Mouse (Mus musculus) stomach, postnatal 0 days (tissue): Measurements from ENCODE around the gene Prune2. TPM values are rescaled to one million over a fixed set of nuclear protein-coding genes. Genes with fewer than 3 reads are reported as not detected.

Experiments
- ATAC-seq: fragments of 200-750 bp; cut with Nextera tagmentation; 2 replicates; pipeline ENCODE4 v1.8.0; 2017; ENCODE audit not compliant: low FRiP score, low TSS enrichment
- DNase-seq: peaks from one replicate; pipeline ENCODE4 v3.0.0-alpha.2; 2016; ENCODE audit warnings: low spot score
- H3K27ac ChIP-seq: fragments of 300-500 bp; sonication (generic); replicated peaks from 2 replicates; pipeline ENCODE4 v1.5.1; 2014; ENCODE audit warnings: mild to moderate bottlenecking, control low read depth
- H3K27me3 ChIP-seq: fragments of 300-500 bp; sonication (generic); 2 replicates; pipeline ENCODE4 v1.6.1; 2014; ENCODE audit warnings: low read length; ENCODE audit not compliant: control insufficient read depth, insufficient read depth
- H3K36me3 ChIP-seq: fragments of 300-500 bp; sonication (generic); 2 replicates; pipeline ENCODE4 v1.6.1; 2014; ENCODE audit warnings: low read length, mixed read lengths; ENCODE audit not compliant: control insufficient read depth, insufficient read depth
- H3K4me1 ChIP-seq: fragments of 300-500 bp; sonication (generic); replicated peaks from 2 replicates; pipeline ENCODE4 v1.6.1; 2014; ENCODE audit warnings: antibody characterized with exemption; ENCODE audit not compliant: control insufficient read depth, insufficient read depth
- H3K4me2 ChIP-seq: fragments of 300-500 bp; sonication (generic); replicated peaks from 2 replicates; pipeline ENCODE4 v1.6.1; 2014; ENCODE audit warnings: low read depth, mild to moderate bottlenecking, control low read depth, moderate library complexity
- H3K4me3 ChIP-seq: fragments of 300-500 bp; sonication (generic); 2 replicates; pipeline ENCODE4 v1.5.1; 2014; ENCODE audit warnings: low read depth, low read length, control low read depth
- H3K9ac ChIP-seq: fragments of 300-500 bp; sonication (generic); 2 replicates; pipeline ENCODE4 v1.6.1; 2014; ENCODE audit warnings: mild to moderate bottlenecking, low read length, control low read depth, mixed read lengths
- H3K9me3 ChIP-seq: fragments of 300-500 bp; sonication (generic); 2 replicates; pipeline ENCODE4 v1.6.1; 2016; ENCODE audit warnings: low read length; ENCODE audit not compliant: control insufficient read depth
- CTCF ChIP-seq: IDR thresholded peaks from 2 replicates; pipeline ENCODE4 v1.5.1; 2016; ENCODE audit warnings: antibody characterized with exemption, low read depth, mild to moderate bottlenecking, moderate library complexity
- EP300 ChIP-seq: optimal IDR thresholded peaks from 2 replicates; pipeline ENCODE3; 2016; ENCODE audit warnings: antibody characterized with exemption
- WGBS: fragments of 180-500 bp; shearing (Covaris S2); extraction: QIAGEN DNeasy Blood & Tissue Kit; methylation state at CpG from one replicate; pipeline ENCODE4 v1.1.7; 2014; 5-methylcytosine and 5-hydroxymethylcytosine counted together
- polyA plus RNA-seq: library from polyadenylated mRNA; unstranded; fragments of >200 nt; fragmentation: Nextera tagmentation; extraction: Ambion mirVana; gene quantifications from 2 replicates; pipeline ENCODE4 v1.2.1, GENCODE M21; 2015

Gene Prune2
- polyA plus RNA-seq, 1 experiment from 2014 or later: 2.0 TPM

DNA sequence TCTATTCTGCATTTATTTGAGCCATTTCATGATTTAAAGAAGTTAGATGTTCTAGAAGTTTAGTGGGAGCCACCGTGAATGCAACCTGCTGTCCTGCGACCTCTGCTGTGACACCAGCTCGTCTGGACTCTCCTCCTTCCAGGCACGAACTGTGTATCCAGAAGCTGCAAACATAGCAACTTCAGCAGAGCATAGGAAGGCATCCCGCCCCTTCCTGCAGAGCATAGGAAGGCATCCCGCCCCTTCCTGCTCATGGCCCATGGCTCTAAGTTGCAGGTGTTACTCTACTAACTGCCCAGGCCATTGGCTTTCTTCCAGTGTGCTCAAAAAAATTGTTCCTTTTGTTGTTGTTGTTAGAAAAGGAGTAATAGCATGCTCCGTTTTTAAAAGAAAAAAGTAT, 294.9 kb downstream of the Prune2 start:
- ATAC-seq: no peak
- H3K27ac ChIP-seq: no peak overlapping the region

DNA sequence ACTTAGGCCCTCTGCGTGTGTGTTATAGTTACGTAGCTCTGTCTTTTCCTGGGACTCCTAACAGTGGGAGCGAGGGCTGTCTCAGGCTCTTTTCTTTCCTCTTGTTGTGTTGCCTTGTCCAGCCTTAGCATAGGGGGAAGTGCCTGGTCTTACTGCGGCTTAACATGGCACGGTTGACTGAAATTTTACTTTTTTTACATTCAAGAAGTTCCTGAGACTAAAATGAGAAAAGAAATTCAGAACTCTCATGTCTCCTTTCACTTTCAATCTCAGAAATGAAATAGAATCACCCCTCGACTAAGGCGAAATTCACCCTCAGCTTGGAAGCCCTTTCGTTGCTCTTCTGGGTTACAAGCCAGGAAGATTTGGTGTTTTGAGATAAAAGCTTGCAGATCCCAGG, 295.5 kb downstream of the Prune2 start:
- Histone ChIP-seq H3K4me3 (no peak overlapping the region), H3K27ac (no peak overlapping the region), H3K4me2 (no peak overlapping the region), H3K9ac (no peak overlapping the region), H3K9me3 (no peaks in the 10 kb centered on the region), H3K27me3 (no peaks in the 10 kb centered on the region), H3K36me3 (no peaks in the 10 kb centered on the region), H3K4me1 (no peaks in the 10 kb centered on the region)
- TF ChIP-seq CTCF (no peak), EP300 (no peak)
- 86% methylated on average over 8 of the region's 8 CpGs for WGBS
- DNase-seq (no peak), ATAC-seq (no peak)

More for the DNA sequence above, 294.9 kb downstream of the Prune2 start:
- Histone ChIP-seq H3K27me3 (no peaks in the 10 kb centered on the region), H3K4me2 (no peak overlapping the region), H3K4me1 (no peaks in the 10 kb centered on the region), H3K9me3 (no peaks in the 10 kb centered on the region), H3K9ac (no peak overlapping the region), H3K4me3 (no peak overlapping the region), H3K36me3 (no peaks in the 10 kb centered on the region)
- DNase-seq: no peak
- 69% methylated on average over 7 of the region's 7 CpGs for WGBS
- no peak for TF ChIP-seq EP300
- no peak for TF ChIP-seq CTCF

DNA sequence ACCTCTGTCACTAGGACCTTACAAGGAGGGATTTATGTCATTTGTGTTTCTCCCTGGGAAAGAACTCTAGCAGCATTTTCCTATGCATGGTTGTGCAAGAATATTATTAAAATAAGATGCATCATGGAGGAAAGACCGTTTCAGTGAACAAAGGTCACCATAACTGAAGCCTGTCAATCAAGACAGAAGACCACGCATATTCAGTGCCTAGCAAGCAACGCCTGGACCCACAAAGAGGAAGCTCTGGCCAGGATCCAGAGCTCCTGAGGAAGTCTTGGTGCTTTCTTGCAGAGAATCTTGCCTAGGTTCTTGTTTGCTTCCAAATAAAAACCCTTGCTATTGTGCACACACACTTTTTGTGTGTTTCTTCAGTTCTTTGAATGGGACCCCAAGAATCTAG, 296.9 kb downstream of the Prune2 start:
- WGBS: 55% methylated on average over 3 of the region's 3 CpGs

DNA sequence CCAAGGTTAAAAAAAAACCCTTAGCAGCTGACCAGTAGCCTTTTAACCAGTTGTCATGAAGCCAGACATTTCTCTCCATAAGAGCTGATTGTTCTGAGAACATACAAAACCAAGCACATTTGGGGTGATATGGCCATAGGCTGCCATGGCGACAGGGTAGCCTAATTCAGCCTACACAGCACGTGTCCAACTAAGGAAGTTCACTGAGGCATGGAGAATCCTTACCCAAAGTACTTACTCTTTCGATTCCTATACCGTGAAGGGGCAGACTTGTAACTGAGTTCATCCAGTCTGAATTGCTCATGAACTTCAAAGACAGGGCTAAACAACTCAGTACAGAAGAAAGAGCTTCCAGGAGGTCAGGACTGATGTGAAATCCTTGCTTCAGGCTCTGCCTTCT, 299.6 kb downstream of the Prune2 start:
- H3K4me3 ChIP-seq: no peak overlapping the region
- no peak for DNase-seq
- H3K36me3 ChIP-seq: no peaks in the 10 kb centered on the region
- H3K27ac ChIP-seq: no peak overlapping the region
- no peaks in the 10 kb centered on the region for H3K4me1 ChIP-seq
- 85% methylated on average over 4 of the region's 4 CpGs for WGBS
- TF ChIP-seq EP300: no peak
- no peaks in the 10 kb centered on the region for H3K9me3 ChIP-seq
- H3K9ac ChIP-seq: no peak overlapping the region
- no peak for ATAC-seq
- no peaks in the 10 kb centered on the region for H3K27me3 ChIP-seq
- H3K4me2 ChIP-seq: no peak overlapping the region

More for the DNA sequence above, 296.9 kb downstream of the Prune2 start:
- TF ChIP-seq CTCF: no peak
- H3K27ac ChIP-seq: no peak overlapping the region
- no peak overlapping the region for H3K4me3 ChIP-seq
- no peaks in the 10 kb centered on the region for H3K27me3 ChIP-seq
- no peak for DNase-seq
- no peaks in the 10 kb centered on the region for H3K4me1 ChIP-seq
- ATAC-seq: no peak
- no peak overlapping the region for H3K9ac ChIP-seq
- no peak overlapping the region for H3K4me2 ChIP-seq
- no peaks in the 10 kb centered on the region for H3K36me3 ChIP-seq
- no peaks in the 10 kb centered on the region for H3K9me3 ChIP-seq

DNA sequence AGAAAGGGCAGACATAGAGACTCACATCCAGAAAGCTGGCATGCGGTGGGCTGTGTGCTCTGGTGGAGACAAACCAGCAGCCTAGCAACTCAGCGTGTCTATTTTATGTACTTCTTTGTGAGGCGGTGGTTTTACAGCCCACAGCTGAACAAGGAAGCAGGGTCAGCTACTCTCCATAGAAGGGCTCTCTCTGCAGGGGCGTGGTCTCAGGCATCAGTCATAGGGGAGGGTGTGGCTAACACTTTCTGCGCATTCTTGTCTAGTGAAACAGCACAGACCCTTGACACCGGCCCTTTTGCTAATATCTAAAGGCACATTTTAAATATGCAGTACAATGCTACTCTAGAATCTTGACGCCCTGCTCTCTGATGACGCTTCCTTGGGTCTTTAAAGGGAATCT, 300.5 kb downstream of the Prune2 start:
- H3K27me3 ChIP-seq: no peaks in the 10 kb centered on the region
- no peak overlapping the region for H3K4me2 ChIP-seq
- 57% methylated on average over 8 of the region's 8 CpGs for WGBS
- DNase-seq (peak; percentile 29), ATAC-seq (0 out of 2 replicates have a peak, but pooled peaks have one; percentile 53)
- H3K4me1 ChIP-seq: no peaks in the 10 kb centered on the region
- H3K9ac ChIP-seq: no peak overlapping the region
- H3K36me3 ChIP-seq: no peaks in the 10 kb centered on the region
- H3K9me3 ChIP-seq: no peaks in the 10 kb centered on the region
- H3K4me3 ChIP-seq: no peak overlapping the region
- no peak overlapping the region for H3K27ac ChIP-seq
- TF ChIP-seq EP300: no peak
- no peak for TF ChIP-seq CTCF

DNA sequence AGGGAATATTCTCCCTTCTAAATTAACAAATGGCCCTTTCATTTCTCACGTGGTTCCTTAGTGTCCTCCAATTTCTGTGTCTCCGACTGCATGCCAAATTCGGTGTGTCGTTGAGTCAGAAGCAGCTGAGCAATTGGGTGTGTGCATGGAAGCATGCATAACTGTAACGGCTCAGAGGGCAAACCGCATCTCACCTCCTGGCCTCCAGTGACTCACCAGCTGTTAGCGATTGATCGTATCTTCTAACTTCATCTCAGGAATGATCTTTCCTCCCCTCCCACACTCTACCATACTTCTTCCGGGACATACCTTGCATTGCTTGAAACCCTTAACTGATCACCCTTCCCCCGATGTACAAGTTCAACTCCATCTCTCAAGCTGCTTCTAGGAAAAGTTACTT, 300.9 kb downstream of the Prune2 start:
- H3K4me3 ChIP-seq: no peak overlapping the region
- WGBS: 75% methylated on average over 10 of the region's 10 CpGs
- no peaks in the 10 kb centered on the region for H3K9me3 ChIP-seq
- no peaks in the 10 kb centered on the region for H3K4me1 ChIP-seq
- no peaks in the 10 kb centered on the region for H3K27me3 ChIP-seq
- no peak overlapping the region for H3K4me2 ChIP-seq
- TF ChIP-seq CTCF (no peak), EP300 (no peak)
- ATAC-seq (no peak), DNase-seq (no peak)
- no peak overlapping the region for H3K9ac ChIP-seq
- no peaks in the 10 kb centered on the region for H3K36me3 ChIP-seq
- H3K27ac ChIP-seq: no peak overlapping the region

DNA sequence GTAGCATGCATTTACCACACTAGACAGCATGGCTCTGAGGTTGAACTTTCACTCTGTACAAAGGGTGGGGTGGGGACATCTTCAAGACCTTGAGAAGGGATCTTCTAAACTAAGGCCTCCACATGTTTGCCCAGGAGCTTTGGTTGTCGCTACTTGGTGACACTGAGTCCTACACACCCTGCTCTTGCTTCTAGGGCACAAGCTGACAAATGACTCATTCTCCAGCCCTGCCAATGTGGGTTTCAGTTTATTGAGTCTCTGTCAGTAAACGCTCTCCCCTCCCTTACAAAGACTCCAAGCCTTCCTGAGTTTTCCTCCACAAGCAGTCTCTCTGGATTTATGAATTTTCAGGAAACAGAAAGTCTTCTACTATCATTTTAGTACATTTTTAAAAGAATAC, 307.3 kb downstream of the Prune2 start:
- no peak for ATAC-seq
- H3K9ac ChIP-seq: no peak overlapping the region
- TF ChIP-seq CTCF (no peak), EP300 (no peak)

More for the DNA sequence above, 307.3 kb downstream of the Prune2 start:
- WGBS: 53% methylated on average over 2 of the region's 2 CpGs
- no peaks in the 10 kb centered on the region for H3K9me3 ChIP-seq
- no peaks in the 10 kb centered on the region for H3K4me1 ChIP-seq
- no peak overlapping the region for H3K27ac ChIP-seq
- no peaks in the 10 kb centered on the region for H3K36me3 ChIP-seq
- no peak overlapping the region for H3K4me3 ChIP-seq
- no peak overlapping the region for H3K4me2 ChIP-seq
- DNase-seq: no peak
- H3K27me3 ChIP-seq: no peaks in the 10 kb centered on the region
